Mouse (Mus musculus) heart, postnatal 0 days (tissue): ENCODE data around the gene Rptor.

Source experiments
- CTCF ChIP-seq: IDR thresholded peaks from 2 replicates; pipeline ENCODE4 v1.5.1; 2016; ENCODE audit warnings: antibody characterized with exemption, control low read depth, low read depth
- EP300 ChIP-seq: IDR thresholded peaks from 2 replicates; pipeline ENCODE4 v1.6.1; 2016; ENCODE audit warnings: antibody characterized with exemption, low read depth

- TF ChIP-seq CTCF (no peak), EP300 (no peak)
Observed at GRCm38 (mm10) chr11:119806539-119806938, 203.8 kb downstream of the Rptor start.
